Mouse (Mus musculus): ENCODE results near the gene Slc13a5.

Slc13a5 gene

DNA sequence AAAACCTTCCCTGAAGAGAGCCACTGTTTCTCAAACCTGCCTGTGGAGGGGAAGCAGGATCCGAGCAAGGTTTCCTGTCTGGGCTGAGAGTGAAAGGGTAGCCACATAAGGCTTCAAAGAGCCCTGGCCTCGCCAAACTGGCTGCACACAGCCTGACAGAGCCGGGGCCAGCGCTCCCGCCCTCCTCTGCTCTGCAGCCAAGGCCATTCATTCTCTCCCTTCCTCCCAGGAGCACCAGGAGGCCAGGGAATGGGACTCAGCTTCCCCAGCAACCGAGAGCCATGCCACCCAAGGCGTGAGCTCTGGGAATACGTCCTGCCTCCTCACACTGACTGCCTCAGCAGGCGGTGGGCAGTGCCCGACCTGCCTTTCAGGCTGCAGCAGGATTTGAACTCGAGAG lies 1.5 kb downstream of the Slc13a5 start:
- DNase-seq (ENCODE audit: low spot score) = no peak

DNA sequence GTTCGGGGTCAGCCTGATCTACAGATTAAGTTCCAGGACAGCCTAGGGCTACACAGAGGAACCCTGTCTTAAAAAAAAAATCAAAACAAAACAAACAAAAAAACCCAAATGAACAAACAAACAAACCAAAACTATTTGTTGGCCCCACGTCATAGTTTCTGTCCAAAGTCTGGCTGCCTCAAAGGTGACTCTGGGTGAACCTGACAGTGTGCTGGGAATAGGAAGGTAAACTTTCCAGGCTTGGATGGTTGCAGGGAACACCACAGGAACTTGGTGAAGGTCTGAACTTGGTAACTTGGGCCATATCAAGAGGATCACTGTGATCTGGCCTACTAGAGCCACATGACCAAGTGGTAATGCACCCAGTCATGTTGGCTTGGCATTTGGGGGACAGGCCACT lies 10.6 kb downstream of the Slc13a5 start:
- DNase-seq (ENCODE audit: low spot score) = no peak

DNA sequence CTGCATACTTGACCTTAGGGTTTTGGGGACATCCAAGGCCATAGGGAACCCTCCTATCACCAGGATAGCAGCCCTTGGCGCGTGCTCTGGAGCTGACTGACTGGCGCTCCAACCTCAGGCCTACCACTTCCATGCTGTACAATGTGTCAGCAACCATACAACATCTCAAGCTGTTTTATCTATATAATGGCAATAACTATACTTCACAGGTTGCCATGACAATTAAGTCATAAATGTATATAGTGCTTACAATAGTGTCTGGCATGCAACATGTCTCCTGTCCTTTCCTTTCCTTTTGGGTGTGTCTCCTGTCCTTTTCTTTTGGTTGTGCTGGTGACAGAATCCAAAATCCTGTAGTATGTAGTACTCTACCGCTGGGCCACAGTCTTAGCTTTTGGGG lies 11.4 kb downstream of the Slc13a5 start:
- no peak for DNase-seq (ENCODE audit: low spot score)

DNA sequence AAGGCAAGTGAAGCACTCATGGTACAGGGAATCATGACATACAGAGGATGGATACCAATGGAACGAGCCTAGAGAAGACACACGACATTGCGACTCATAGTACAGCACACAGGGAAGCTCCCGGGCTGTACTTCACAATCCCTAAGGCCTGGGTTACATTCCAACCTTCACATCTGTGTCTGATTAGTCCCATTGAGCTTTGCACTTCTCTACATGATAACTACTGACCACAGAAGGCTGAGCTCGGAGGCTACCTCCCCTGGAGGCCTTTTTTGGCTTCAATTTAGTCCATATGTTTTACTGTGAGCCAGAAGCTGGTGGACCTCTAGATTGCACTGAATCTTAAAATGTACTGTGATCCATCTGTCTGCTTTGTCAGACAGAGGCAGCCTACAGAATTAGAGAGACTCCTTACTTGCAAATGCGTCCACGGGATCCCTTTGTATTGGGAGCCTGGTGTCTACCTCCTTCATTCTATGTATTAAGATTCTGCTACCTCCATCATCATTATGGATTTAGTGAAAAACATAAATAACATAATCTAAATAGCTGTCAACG lies 21.7 kb downstream of the Slc13a5 start:
- no peak for DNase-seq (ENCODE audit: low spot score)

DNA sequence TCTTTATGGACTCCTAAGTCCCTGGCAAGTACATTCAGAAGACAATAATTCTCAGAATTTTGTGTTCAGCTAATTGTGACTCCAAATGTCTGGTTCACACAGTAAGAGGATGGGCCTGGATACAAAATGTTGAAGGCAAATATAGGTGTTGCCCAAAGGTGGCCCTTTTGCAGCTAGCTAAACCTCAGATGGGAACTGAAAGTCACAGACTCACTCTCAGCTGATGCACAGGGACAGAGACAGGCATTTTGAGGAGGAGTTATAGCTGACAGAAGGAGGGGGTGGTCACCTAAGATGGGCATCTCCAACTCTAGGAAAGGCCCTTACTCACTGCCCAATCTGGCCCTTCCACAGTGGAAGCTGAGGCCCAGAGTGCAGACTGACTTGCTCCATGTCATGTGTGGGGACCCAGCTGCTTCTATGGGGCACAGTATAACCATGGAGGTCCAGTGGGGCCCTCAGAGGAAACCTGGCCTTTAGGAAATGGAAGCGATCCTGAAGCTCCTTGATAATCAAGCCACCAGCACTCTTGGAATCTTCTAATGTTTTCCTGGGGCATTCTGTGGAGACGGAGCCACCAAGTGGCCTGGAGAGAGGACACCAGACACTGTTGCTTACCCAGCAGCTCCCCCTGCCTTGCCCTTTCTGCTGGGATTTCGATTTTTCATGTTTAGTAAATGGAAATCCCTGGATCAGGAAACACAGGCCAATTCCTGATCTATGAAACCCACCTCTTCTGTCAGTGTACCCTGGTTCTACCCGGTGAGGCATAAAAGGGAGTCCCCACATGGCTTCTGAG lies 26.8 kb downstream of the Slc13a5 start:
- no peak for DNase-seq (ENCODE audit: low spot score)

DNA sequence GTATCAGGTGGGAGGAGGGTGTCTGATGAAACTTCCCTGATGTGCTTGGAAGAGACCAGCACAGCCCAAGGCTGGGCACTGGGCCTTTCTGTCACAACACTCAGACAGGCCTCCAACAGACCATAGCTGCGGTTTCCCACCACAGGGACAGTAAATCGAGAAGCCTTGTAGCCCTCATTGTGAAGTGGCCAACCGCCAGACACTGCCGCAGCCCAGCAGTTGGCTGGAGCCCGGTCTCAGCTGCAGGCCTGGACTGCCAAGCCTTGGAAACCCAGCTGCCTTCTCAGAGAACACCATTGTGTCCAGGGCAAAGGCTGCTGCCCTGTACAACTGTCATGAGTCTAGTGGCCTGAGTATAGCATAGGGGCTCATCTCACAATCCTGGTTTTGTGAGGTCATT lies 33.0 kb downstream of the Slc13a5 start:
- DNase-seq (ENCODE audit: low spot score) = no peak

DNA sequence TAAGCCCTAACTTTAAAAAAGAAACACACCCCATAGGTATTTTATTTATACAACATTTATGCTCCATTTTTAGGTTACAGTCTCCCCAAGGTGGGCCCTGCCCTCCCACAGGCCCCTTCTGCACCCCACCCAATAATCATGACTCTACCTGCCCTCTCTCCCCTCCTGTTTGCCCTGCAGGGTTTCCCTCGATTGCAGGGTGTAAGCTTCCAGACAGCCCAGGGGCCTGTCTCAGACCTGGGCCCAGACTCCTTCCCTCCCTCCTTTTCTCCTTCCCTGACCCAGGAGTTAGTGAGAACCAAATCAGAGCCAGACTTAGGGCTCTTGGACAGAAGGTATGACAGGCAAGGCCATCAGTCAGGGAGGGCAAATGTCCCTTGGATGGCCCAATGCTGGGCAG lies 34.0 kb downstream of the Slc13a5 start:
- no peak for DNase-seq (ENCODE audit: low spot score)

DNA sequence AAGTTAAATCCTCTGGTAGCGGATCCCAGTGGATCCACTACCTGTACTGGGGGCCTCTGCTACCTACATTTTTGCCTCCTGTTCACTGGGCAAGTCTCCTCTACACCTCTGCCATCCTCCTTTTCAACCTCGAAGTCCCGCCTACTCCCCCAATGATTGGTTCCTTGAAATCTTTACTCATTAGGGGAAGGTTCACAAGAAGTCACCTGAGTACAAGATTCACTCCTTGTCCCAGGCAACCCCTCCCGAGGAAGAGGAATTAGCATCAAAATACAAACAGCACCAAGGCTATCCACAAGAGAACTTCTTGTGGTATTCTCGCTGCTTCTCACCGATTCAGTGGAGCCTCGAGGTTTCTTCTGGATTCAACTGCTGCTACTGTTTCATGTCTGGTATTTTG lies 35.0 kb downstream of the Slc13a5 start:
- no peak for DNase-seq (ENCODE audit: low spot score)

DNA sequence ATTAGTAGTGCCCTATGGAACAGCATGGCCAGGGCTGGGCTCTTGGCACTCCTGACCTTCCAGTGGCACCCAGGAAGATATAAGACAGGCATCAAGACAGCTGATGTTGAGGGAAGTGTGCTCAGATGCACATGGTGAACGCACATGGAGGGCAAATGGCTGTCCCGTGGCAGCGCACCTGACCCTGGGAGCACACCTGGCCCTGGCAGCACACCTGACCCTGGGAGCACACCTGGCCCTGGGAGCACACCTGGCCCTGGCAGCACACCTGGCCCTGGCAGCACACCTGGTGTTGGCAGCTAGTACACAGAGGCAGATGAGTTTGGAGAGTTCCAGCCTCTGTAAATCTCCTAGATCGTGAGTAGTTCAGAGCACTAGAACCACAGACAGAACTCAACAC lies 38.5 kb downstream of the Slc13a5 start:
- no peak for DNase-seq (ENCODE audit: low spot score)

DNA sequence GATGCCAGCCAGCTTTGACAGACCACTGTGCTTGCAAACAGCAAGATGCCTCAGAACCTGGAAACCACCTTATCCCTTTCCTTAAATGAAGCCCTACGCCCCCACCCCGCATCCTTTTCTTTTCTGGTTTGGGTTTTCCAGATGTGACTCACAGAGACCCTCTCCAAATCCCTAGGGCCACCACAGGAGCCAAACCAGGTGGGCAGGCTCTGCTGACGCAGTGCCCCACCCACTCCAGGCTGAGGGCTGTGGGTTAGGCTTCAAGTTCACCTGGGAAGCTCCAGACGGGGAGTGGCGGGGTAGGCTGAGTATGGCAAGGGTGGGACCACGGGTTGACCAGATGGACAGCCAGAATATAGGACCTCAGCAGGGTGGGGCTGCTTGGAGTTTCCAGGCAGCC lies 40.1 kb downstream of the Slc13a5 start:
- DNase-seq (ENCODE audit: low spot score) = no peak

DNA sequence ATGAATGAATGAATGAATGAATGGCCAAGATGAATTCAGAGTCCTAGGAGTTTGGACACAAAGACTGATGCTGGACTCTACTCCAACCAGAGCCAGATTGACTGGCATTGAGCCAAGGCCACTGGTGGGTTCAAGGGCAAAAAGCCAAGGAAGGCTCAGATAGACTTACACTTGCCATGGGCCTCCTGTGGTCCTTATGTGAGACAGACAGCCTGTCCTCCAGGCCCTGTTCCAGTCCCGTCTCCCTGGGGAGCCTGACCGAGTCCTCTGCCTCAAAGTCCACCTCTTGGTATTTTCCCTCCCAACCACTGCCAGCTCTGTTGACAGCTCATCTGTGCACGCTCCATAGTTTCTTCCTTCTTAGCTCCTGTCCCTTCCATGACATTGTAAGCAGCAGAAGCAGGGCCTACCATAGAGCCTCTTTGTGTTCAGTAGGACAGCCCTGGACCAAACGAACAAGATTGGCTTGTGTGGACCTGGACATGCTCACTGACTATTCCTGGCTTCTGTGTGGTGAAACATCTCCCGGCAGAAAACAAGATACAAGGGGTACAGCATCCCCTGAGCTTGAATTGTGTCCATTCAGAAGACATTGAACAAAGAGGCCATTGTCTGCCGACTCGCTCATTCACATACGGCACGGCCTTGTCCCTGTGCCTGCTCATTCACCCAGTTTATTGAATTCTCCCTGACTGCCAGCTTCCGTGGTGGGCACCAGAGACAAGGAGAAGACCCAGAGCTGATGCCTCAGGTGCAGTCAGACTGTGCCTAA lies 40.8 kb downstream of the Slc13a5 start:
- DNase-seq (ENCODE audit: low spot score) = no peak

DNA sequence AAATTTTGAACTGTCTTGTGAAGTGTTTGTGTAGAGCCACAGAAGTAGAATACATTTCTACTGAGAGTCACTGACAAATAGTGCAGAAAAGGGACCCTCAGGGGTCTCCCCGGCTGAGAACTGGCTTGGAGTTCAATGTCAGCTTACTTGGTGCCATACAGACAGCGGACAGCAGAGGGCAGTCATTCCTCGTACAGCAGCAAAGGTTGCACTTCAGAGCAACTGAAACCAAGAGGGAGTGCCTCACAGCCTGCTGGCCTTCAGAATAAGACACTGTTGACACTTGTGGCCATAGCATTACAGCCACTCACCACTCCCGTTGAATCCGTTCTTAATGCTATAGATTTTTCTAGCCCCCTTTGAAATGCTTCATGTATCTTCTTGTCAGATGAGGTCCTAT lies 42.2 kb downstream of the Slc13a5 start:
- DNase-seq (ENCODE audit: low spot score) = peak; percentile 67

DNA sequence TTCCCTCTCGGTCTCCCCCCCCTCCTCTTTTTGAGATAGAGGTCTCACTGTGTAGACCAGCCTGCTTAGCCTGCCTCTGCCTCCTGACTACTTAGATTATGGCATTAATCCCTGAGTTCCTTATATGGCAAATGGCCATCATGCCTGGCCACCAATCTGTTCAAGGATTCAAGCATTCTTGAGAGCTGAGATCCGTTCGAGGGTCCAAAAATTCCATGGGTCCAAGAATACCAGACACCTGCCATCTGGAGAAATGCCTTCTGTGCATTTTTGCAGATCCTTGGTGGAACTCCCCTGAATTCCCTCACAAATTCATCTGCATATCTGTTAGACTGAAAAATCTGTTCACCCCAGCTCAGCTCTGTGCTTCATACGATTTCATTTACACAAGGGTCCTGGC lies 43.6 kb downstream of the Slc13a5 start:
- no peak for DNase-seq (ENCODE audit: low spot score)

DNA sequence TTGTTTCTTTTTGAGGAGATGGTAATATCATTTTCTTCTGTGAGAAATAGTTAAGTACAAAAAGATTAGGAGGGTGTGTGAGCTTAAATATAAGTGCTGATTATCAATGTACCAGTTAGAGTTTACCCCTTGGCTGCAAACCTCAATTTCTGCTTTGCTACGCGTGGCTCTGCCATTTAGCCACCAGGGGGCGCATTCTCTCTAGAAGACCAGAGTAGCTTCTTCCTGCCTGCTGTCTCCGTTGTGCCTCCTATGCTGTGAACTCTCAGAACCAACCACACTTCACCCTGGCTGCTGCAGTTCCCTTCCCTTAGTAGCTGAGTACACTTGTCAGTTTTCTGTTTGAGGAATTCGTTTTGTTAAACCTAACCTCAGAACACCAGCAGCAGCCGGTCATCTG lies 45.7 kb downstream of the Slc13a5 start:
- peak; percentile 58 for DNase-seq (ENCODE audit: low spot score)

DNA sequence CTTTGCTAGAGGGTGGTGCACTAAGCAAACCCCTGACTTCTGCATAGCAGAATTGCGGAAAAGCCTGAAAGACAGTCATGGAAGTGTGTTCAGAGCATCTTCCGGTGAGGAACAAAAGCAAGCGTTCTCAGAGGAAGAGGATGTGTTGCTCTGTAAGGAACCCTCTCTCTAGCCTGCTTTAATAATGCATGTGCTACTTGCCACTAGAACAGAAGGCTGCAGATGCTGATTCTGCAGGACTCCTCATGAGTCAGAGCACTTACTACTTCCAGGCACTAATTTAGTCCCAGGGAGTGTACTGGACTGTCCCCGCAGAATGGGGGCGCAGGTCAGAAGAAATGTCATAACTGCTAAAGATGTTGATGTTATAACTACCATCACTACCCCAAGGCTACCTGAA lies 49.9 kb downstream of the Slc13a5 start:
- DNase-seq (ENCODE audit: low spot score) = no peak

DNA sequence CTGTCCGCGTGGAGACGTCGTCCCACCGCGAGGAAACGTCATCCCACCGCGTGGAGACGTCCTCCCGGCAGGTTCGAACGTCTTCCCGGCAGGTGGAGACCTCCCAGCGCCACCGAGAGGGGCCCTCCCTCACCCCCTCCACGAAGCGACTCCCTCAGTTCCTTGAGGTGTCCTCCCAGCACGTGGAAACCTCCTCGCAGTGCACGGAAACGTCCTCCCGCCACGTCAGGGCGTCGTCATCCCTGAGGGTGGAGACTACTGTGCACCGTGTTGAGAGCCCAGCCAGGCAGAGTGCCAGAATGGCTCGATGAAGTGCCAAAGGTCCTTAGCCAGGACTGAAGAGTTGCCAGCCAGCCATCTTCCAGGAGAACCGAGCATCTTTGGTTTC lies 51.6 kb downstream of the Slc13a5 start, which contains the start of gene Med31:
TSS of gene Med31 (minus strand) at position 183 of the 388 bp plus-strand sequence.
- peak; percentile 67 for DNase-seq (ENCODE audit: low spot score)

DNA sequence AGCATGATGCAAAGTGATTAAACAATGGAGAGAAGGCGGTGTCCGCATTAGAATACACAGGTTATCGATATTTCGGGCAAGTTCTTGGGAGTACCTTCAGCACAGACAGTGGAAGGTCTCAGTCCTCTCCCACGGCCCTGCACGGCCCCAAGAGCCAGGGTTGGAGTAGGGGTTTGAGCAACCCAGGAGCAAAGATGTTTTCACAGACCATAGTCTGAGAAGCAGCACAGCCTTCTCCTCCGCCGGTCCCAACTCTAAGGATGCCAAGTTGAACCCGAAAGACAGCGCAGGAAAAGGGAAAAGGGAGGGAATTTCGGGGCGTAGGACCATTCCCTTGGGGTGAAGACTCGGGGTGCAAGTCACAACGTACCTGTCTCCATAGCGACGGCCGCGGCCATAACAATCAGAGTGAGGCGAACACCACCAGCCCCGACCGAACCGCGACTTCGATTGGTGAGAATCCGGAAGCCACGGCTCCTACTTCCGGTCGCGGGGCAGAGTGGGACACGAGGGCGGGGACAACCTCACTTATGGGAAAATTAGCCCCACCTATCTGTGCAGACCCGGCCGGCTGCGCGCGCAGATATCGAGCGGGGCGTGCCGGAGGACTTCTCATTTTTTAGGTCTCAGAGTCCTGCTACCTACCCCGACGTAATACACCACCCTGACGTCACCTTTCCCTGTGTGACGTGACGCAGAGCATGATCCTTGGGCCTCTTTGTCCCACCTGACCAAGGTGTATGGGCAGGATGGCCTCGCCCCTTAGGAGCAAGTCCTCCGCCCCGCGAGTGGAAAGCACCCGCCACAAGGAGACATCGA lies 52.2 kb downstream of the Slc13a5 start:
- DNase-seq (ENCODE audit: low spot score) = peak; percentile 87

DNA sequence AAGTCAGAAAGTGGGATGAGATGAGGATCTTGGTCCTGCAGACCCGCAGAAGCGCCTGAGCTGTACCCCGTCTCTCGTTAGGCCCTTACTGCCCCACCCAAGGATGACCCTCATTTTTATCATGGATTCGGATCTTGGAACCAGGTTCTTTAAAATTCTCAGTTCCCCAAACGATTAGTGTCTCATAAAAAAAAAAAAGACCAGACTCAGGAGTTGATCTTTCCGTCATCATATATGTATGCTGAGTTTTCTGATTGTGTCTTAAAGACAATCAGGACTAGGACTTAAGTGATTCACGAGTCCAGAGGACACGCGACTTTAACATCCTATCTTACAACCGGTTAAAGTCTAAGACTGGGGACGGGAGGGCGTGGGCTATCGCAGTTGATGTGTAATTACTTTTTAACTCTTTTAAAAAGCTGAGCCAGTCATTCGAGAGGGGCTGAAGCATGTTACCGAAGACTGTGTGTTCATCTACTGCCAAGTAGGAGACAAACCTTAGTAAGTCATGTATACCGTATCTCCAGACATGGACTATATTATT lies 59.1 kb downstream of the Slc13a5 start:
- no peak for DNase-seq (ENCODE audit: low spot score)

DNA sequence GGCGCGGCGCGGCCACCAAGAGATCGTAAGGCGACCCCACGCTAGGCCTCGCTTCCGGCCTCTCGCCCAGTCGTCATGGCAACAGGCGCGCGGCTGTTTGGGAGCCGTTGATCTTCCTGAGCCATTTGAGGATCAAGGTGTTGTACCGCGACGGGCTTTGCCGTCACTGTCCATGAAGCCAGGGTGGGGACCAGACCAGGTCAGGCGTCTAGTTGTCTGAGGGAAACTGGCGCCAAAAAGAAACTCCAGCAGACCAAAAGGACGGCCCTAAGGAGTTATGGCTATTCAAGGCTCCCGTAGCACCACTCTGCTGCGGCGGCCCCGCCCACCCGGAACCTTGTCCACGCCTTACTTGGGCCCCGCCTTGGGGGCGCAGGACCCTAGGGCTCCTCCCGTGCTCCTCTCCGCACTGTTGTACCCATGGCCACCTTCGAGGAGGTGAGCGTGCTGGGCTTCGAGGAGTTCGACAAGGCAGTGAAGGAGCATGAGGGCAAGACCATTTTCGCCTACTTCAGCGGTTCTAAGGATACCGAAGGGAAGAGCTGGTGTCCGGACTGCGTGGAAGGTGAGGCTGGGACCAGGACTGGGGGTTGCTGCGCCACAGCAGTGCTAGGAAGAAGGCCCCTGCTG lies 59.7 kb downstream of the Slc13a5 start, which contains the start of the genes 4933427D14Rik and Txndc17:
TSS of gene 4933427D14Rik (minus strand) at position 256 of the 630 bp plus-strand sequence.
TSS of gene Txndc17 (plus strand) at position 344 of the 630 bp plus-strand sequence.
- peak; percentile 80 for DNase-seq (ENCODE audit: low spot score)

DNA sequence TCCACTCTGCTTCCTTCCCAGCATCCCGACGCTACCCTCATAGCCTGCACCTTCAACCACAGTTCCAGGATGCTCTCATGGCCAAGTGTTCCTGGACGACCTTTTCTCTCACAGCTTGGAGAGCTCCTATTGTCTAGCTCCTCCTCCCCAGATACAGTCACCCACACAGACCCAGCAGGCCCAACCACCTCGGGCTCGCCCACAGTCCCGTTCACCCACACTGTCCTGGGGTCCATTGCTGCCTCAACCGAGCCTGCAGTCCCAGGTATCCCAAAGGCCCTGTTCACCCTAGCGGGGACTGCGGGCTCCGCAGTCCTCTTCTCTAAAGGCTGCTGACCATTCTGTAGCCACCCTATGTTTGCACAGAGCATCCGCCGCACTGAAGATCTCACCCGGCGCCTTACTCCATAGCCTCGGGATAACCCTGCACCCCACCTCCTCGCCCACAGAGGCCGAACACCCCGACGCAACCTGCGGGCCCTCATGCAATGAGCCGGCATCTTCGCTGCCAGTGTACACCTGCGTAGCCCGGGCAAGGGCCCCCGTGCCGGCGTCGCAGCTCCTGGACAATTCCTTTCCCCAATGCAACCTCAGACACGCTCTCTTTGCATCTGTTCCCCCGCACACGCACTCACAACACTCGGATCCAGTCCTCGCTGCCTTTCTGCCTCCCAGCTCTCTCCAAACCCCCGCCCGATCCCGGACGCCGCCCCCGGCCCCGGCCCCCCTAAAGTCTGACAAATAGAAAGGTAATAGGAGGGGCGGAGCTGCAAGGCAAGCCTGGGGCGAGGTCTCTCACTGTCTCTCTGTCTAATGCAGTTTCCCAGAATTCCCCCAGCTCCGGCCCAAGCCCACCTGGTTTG lies 60.5 kb downstream of the Slc13a5 start, which contains the start of gene Gm43951:
TSS of gene Gm43951 (minus strand) at position 500 of the 863 bp plus-strand sequence.
- DNase-seq (ENCODE audit: low spot score) = peak; percentile 15

Data from ovary, postnatal 14 days (tissue).